Mouse (Mus musculus) thymus, adult 2 months (tissue): Measurements from ENCODE around the gene Mybph. TPM values are rescaled to one million over a fixed set of nuclear protein-coding genes. Genes with fewer than 3 reads are reported as not detected.

ENCODE experiments used
- DNase-seq: peaks from one replicate; pipeline ENCODE4 v3.0.0; 2021
- H3K27ac ChIP-seq: fragments of 200-500 bp; 2 replicates; pipeline ENCODE4 v1.5.1; 2012; ENCODE audit warnings: low read length, control low read depth; ENCODE audit not compliant: control insufficient read depth, insufficient read depth
- H3K27me3 ChIP-seq: fragments of 200-500 bp; 2 replicates; pipeline ENCODE4 v1.6.1; 2012; ENCODE audit warnings: mild to moderate bottlenecking, low read length, moderate library complexity, mixed read lengths; ENCODE audit not compliant: control insufficient read depth, insufficient read depth
- H3K36me3 ChIP-seq: fragments of 200-500 bp; 2 replicates; pipeline ENCODE4 v1.6.1; 2012; ENCODE audit warnings: mild to moderate bottlenecking, low read length, moderate library complexity; ENCODE audit not compliant: control insufficient read depth, insufficient read depth
- H3K4me1 ChIP-seq: fragments of 200-500 bp; replicated peaks from 2 replicates; pipeline ENCODE4 v1.6.1; 2012; ENCODE audit warnings: low read length; ENCODE audit not compliant: control insufficient read depth, insufficient read depth
- H3K4me3 ChIP-seq: fragments of 200-500 bp; 2 replicates; pipeline ENCODE4 v1.5.1; 2012; ENCODE audit warnings: mild to moderate bottlenecking, low read length, control low read depth, moderate library complexity; ENCODE audit not compliant: control insufficient read depth, insufficient read depth
- CTCF ChIP-seq: fragments of 200-500 bp; IDR thresholded peaks from 2 replicates; pipeline ENCODE4 v1.5.1; 2012; ENCODE audit warnings: mild to moderate bottlenecking, control low read depth, low read length, moderate library complexity, borderline replicate concordance; ENCODE audit not compliant: control insufficient read depth, poor library complexity, insufficient read depth; ENCODE audit errors: extremely low read depth
- POLR2A ChIP-seq: fragments of 200-500 bp; IDR thresholded peaks from 2 replicates; pipeline ENCODE4 v1.6.1; 2012; ENCODE audit warnings: mild to moderate bottlenecking, low read length, control low read depth, moderate library complexity; ENCODE audit not compliant: control insufficient read depth, poor library complexity, insufficient read depth; ENCODE audit errors: extremely low read depth
- WGBS: fragments of 180-500 bp; shearing (Covaris S2); methylation state at CpG from one replicate; pipeline ENCODE4 v1.1.7; 2018; 5-methylcytosine and 5-hydroxymethylcytosine counted together
- polyA plus RNA-seq: library from polyadenylated mRNA; depleted of rRNA; stranded (reverse); fragments of >200 nt; gene quantifications from 2 replicates; pipeline ENCODE4 v1.2.3, GENCODE M21; 2012

Gene Mybph
- polyA plus RNA-seq, 1 experiment, result 0.35 TPM

DNA sequence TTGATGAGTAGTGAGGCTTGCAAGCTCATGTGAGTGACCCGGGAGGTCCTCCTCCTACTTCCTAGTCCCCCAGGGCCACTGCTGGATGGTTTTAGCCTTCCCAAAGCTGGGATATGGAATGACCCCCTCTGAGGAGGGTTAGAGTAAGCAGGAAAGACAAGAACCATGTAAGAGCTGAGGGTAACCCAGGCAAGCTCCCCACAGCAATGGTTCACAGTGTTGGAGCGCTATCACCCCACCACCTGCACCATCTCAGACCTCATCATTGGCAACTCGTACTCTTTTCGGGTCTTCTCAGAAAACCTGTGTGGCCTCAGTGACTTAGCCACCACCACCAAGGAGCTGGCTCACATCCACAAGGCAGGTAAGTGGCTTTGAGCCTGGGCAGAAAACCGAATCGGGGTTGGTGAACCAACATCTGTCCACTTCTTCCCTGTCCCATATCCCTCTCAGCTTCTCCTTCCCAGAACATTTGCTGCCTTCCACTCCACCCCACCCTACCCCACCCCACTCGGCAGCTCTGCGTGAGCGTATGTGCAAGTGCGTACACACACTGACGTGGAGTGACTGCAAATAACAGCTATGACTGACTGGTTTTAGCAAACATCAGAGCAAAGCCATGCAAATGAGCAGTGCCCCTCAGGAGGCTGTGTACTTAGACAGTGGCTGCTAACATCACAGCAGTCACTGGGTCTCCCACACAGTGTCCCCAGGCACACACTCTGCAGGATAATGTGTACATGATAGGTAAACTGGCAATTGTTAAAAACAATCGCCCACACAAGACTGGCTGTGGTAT lies 5.1 kb downstream of the Mybph start:
- Histone ChIP-seq H3K27ac (no peak overlapping the region), H3K27me3 (no peaks in the 10 kb centered on the region), H3K4me3 (no peak overlapping the region), H3K36me3 (no peaks in the 10 kb centered on the region), H3K4me1 (peaks cover 12% of the 10 kb centered on the region)
- WGBS, result 93% methylated on average over 12 of the region's 12 CpGs
- no peak for TF ChIP-seq CTCF
- TF ChIP-seq POLR2A, result no peak
- no peak for DNase-seq

- TF ChIP-seq CTCF, result no peak
- TF ChIP-seq POLR2A, result no peak
- no peak overlapping the region for H3K27ac ChIP-seq
- WGBS, result 80% methylated on average over 2 of the region's 2 CpGs
These were observed 7.2 kb downstream of the Mybph start for GRCm38 (mm10) chr1:134200481-134200880.

GRCm38 (mm10) chr1:134200998-134201686 lies 7.9 kb downstream of the Mybph start:
- TF ChIP-seq CTCF (no peak), POLR2A (no peak)
- no peaks in the 10 kb centered on the region for H3K36me3 ChIP-seq
- WGBS, result 91% methylated on average over 6 of the region's 6 CpGs
- peaks cover 2% of the 10 kb centered on the region for H3K4me1 ChIP-seq
- H3K27me3 ChIP-seq, result no peaks in the 10 kb centered on the region
- no peak for DNase-seq
- no peak overlapping the region for H3K27ac ChIP-seq
- no peak overlapping the region for H3K4me3 ChIP-seq

More at GRCm38 (mm10) chr1:134200481-134200880, 7.2 kb downstream of the Mybph start:
- Histone ChIP-seq H3K4me1 (peaks cover 8% of the 10 kb centered on the region), H3K36me3 (no peaks in the 10 kb centered on the region), H3K4me3 (no peak overlapping the region), H3K27me3 (no peaks in the 10 kb centered on the region)
- no peak for DNase-seq

DNA sequence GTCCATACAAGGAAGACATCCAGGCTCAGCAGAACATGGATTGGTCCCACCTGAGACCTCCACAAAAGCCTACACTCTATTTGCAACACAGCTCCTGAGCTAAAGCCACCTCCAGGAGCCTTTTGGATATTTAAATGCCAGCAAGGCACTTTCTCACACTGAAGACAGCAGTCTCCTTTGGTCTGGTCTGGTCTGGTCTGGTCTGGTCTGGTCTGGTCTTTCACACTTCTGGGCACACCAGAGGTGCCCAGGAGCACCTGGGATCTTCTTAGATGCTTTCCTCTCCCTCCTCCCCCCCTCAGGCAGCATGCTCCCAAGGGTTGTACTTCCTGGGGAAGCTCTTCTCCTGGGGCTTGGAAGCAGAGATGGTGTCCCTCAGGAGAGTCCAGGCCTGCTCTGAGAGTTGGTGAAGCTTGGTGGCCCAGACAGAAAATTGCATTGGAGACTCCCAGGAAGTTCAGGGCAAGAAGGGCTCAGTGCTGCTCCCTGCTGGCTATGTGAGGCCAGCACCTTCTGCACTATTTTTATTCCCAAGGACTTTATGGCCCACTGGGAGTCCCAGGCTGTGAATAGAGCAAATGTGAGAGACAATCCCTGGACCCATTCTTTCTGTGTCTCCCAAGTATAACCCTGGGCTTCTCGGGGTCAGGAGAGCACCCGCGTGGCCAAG lies 8.6 kb downstream of the Mybph start:
- H3K27ac ChIP-seq, result no peak overlapping the region
- DNase-seq, result peak; percentile 18
- TF ChIP-seq CTCF, result peak; percentile 68; the same call in 1 of the 2 replicates
- TF ChIP-seq POLR2A, result no peak
- H3K27me3 ChIP-seq, result no peaks in the 10 kb centered on the region
- 78% methylated on average over 3 of the region's 3 CpGs for WGBS
- H3K4me3 ChIP-seq, result no peak overlapping the region
- H3K4me1 ChIP-seq, result no peaks in the 10 kb centered on the region
- no peaks in the 10 kb centered on the region for H3K36me3 ChIP-seq

DNA sequence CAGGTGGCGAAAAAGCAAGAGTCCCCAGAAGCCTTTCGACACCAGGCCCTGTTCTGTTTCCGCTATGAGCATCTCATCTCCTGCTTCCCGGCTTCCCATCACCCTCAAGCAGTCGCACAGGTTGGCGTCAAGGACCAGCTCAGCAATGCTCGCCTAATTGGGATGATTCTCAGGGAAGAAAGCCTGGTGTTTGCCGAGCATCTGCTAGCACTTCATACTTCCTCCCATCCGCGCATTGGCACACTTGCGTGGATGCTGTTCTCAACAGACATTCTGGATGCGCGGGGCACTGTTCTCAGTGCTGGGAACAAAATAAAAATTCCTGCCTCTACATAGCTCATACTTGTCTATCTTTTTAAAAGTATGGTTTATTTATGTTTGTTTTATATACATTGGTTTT lies 11.0 kb downstream of the Mybph start:
- TF ChIP-seq POLR2A (no peak), CTCF (no peak)
- Histone ChIP-seq H3K4me3 (no peak overlapping the region), H3K36me3 (no peaks in the 10 kb centered on the region), H3K27me3 (no peaks in the 10 kb centered on the region), H3K4me1 (no peaks in the 10 kb centered on the region), H3K27ac (no peak overlapping the region)
- DNase-seq, result no peak
- 97% methylated on average over 13 of the region's 13 CpGs for WGBS

GRCm38 (mm10) chr1:134205296-134206018 lies 12.2 kb downstream of the Mybph start:
- Histone ChIP-seq H3K27me3 (no peaks in the 10 kb centered on the region), H3K4me3 (no peak overlapping the region), H3K27ac (no peak overlapping the region), H3K4me1 (no peaks in the 10 kb centered on the region), H3K36me3 (no peaks in the 10 kb centered on the region)
- TF ChIP-seq POLR2A (no peak), CTCF (no peak)
- no peak for DNase-seq
- WGBS, result 62% methylated on average over 9 of the region's 9 CpGs
